Mouse (Mus musculus) liver, embryonic 11.5 days (tissue): ENCODE data around the gene Ttf2. TPM values are rescaled to one million over a fixed set of nuclear protein-coding genes. Genes with fewer than 3 reads are reported as not detected.

Experiments
- ATAC-seq: fragments of 200-750 bp; cut with Nextera tagmentation; replicated peaks from 2 replicates; pipeline ENCODE4 v1.8.0; 2017; ENCODE audit warnings: moderate number of reproducible peaks, mild to moderate bottlenecking, moderate TSS enrichment, moderate library complexity; ENCODE audit not compliant: low FRiP score
- DNase-seq: peaks from one replicate; pipeline ENCODE4 v3.0.0-alpha.2; 2017; ENCODE audit warnings: low spot score
- H3K27ac ChIP-seq: fragments of 300-500 bp; sonication (generic); 2 replicates; pipeline ENCODE4 v1.5.1; 2014; ENCODE audit warnings: mild to moderate bottlenecking, low read depth, low read length, control low read depth
- H3K27me3 ChIP-seq: fragments of 300-500 bp; sonication (generic); replicated peaks from 2 replicates; pipeline ENCODE4 v1.6.1; 2014; ENCODE audit warnings: low read length, mixed read lengths; ENCODE audit not compliant: control insufficient read depth, insufficient read depth
- H3K36me3 ChIP-seq: fragments of 300-500 bp; sonication (generic); 2 replicates; pipeline ENCODE4 v1.6.1; 2014; ENCODE audit warnings: mild to moderate bottlenecking, low read length, moderate library complexity, mixed read lengths; ENCODE audit not compliant: control insufficient read depth, insufficient read depth
- H3K4me1 ChIP-seq: fragments of 300-500 bp; sonication (generic); replicated peaks from 2 replicates; pipeline ENCODE4 v1.6.1; 2014; ENCODE audit warnings: low read length, mixed read lengths; ENCODE audit not compliant: control insufficient read depth, insufficient read depth
- H3K4me2 ChIP-seq: fragments of 300-500 bp; sonication (generic); 2 replicates; pipeline ENCODE4 v1.6.1; 2014; ENCODE audit warnings: mild to moderate bottlenecking, control low read depth, moderate library complexity
- H3K4me3 ChIP-seq: fragments of 300-500 bp; sonication (generic); 2 replicates; pipeline ENCODE4 v1.5.1; 2014; ENCODE audit warnings: low read depth, low read length, control low read depth
- H3K9ac ChIP-seq: fragments of 300-500 bp; sonication (generic); 2 replicates; pipeline ENCODE4 v1.6.1; 2014; ENCODE audit warnings: low read depth, low read length, control low read depth
- H3K9me3 ChIP-seq: fragments of 300-500 bp; sonication (generic); 2 replicates; pipeline ENCODE4 v1.6.1; 2016; ENCODE audit warnings: low read length, inconsistent platforms, mixed read lengths; ENCODE audit not compliant: control insufficient read depth
- WGBS: fragments of 180-500 bp; shearing (Covaris S2); extraction: QIAGEN DNeasy Blood & Tissue Kit; methylation state at CpG from one replicate; pipeline ENCODE4 v1.1.7; 2014; 5-methylcytosine and 5-hydroxymethylcytosine counted together
- polyA plus RNA-seq: library from polyadenylated mRNA; unstranded; fragments of >200 nt; fragmentation: Nextera tagmentation; extraction: Ambion mirVana; gene quantifications from 2 replicates; pipeline ENCODE4 v1.2.1, GENCODE M21; 2014

Gene Ttf2
- polyA plus RNA-seq, 1 experiment from 2014 or later = 22.3 TPM

GRCm38 (mm10) chr3:100931332-100932076 lies 38.0 kb downstream of the Ttf2 start:
- Histone ChIP-seq H3K27me3 (no peaks in the 10 kb centered on the region), H3K4me2 (no peak overlapping the region), H3K9ac (no peak overlapping the region), H3K4me1 (no peaks in the 10 kb centered on the region), H3K4me3 (no peak overlapping the region), H3K36me3 (no peaks in the 10 kb centered on the region; the same call in 1 of the 2 replicates), H3K9me3 (no peaks in the 10 kb centered on the region), H3K27ac (no peak overlapping the region)
- 90% methylated on average over 23 of the region's 23 CpGs for WGBS
- DNase-seq = no peak
- ATAC-seq = no peak

- 83% methylated on average over 16 of the region's 16 CpGs for WGBS
- H3K4me3 ChIP-seq = no peak overlapping the region
- H3K4me1 ChIP-seq = peaks cover 10% of the 10 kb centered on the region
- ATAC-seq (no peak), DNase-seq (no peak)
- H3K27me3 ChIP-seq = no peaks in the 10 kb centered on the region
- H3K27ac ChIP-seq = no peak overlapping the region
- no peak overlapping the region for H3K9ac ChIP-seq
- H3K9me3 ChIP-seq = no peaks in the 10 kb centered on the region
- H3K36me3 ChIP-seq = no peaks in the 10 kb centered on the region; the same call in 1 of the 2 replicates
- no peak overlapping the region for H3K4me2 ChIP-seq
Measured at GRCm38 (mm10) chr3:100925176-100925575, 44.3 kb downstream of the Ttf2 start.

GRCm38 (mm10) chr3:100924065-100924732 lies 45.3 kb downstream of the Ttf2 start:
- DNase-seq (no peak), ATAC-seq (no peak)
- Histone ChIP-seq H3K4me3 (no peak overlapping the region), H3K36me3 (no peaks in the 10 kb centered on the region; the same call in 1 of the 2 replicates), H3K27ac (no peak overlapping the region), H3K9me3 (no peaks in the 10 kb centered on the region), H3K4me2 (no peak overlapping the region), H3K4me1 (peaks cover 10% of the 10 kb centered on the region), H3K27me3 (no peaks in the 10 kb centered on the region), H3K9ac (no peak overlapping the region)
- 77% methylated on average over 6 of the region's 6 CpGs for WGBS

GRCm38 (mm10) chr3:100922506-100923375 lies 46.7 kb downstream of the Ttf2 start:
- 34% methylated on average over 28 of the region's 28 CpGs for WGBS
- Histone ChIP-seq H3K4me2 (peak overlapping the region; percentile 83), H3K36me3 (no peaks in the 10 kb centered on the region), H3K4me1 (peaks cover 10% of the 10 kb centered on the region), H3K27ac (peak overlapping the region; percentile 40; the same call in 1 of the 2 replicates), H3K9me3 (no peaks in the 10 kb centered on the region), H3K27me3 (no peaks in the 10 kb centered on the region), H3K4me3 (peak overlapping the region; percentile 66), H3K9ac (peak overlapping the region; percentile 77)
- DNase-seq = no peak
- ATAC-seq = peak; percentile 52

GRCm38 (mm10) chr3:100921825-100922505 lies 47.5 kb downstream of the Ttf2 start, which contains the start of gene Trim45:
Gene Trim45, plus strand, starts transcription at chr3:100922202.
- H3K4me2 ChIP-seq = peak within 1 kb of the TSS; percentile 83
- ATAC-seq (peak; percentile 97), DNase-seq (peak; percentile 92)
- peak within 1 kb of the TSS; percentile 59; the same call in 1 of the 2 replicates for H3K27ac ChIP-seq
- H3K4me1 ChIP-seq = peaks cover 10% of the 10 kb centered on the region
- peak within 1 kb of the TSS; percentile 66 for H3K4me3 ChIP-seq
- no peaks in the 10 kb centered on the region for H3K27me3 ChIP-seq
- WGBS = 0% methylated on average over 39 of the region's 39 CpGs
- no peaks in the 10 kb centered on the region for H3K36me3 ChIP-seq
- no peaks in the 10 kb centered on the region for H3K9me3 ChIP-seq
- peak within 1 kb of the TSS; percentile 77 for H3K9ac ChIP-seq

GRCm38 (mm10) chr3:100920611-100921140 lies 48.8 kb downstream of the Ttf2 start:
- ATAC-seq (no peak), DNase-seq (no peak)
- WGBS = 75% methylated on average over 9 of the region's 9 CpGs
- H3K36me3 ChIP-seq = no peaks in the 10 kb centered on the region
- peaks cover 10% of the 10 kb centered on the region for H3K4me1 ChIP-seq
- no peak overlapping the region for H3K4me3 ChIP-seq
- no peaks in the 10 kb centered on the region for H3K9me3 ChIP-seq
- H3K27ac ChIP-seq = no peak overlapping the region
- H3K4me2 ChIP-seq = peak overlapping the region; percentile 83
- H3K9ac ChIP-seq = no peak overlapping the region
- H3K27me3 ChIP-seq = no peaks in the 10 kb centered on the region

- H3K4me3 ChIP-seq = no peak overlapping the region
- peak overlapping the region; percentile 31; the same call in 1 of the 2 replicates for H3K4me2 ChIP-seq
- ATAC-seq (no peak), DNase-seq (no peak)
- no peak overlapping the region for H3K9ac ChIP-seq
- H3K27me3 ChIP-seq = no peaks in the 10 kb centered on the region
- WGBS = 17% methylated on average over 7 of the region's 7 CpGs
- 0 out of 2 replicates have a peak, but pooled peaks cover 3% of the 10 kb centered on the region for H3K4me1 ChIP-seq
- H3K9me3 ChIP-seq = no peaks in the 10 kb centered on the region
- no peaks in the 10 kb centered on the region for H3K36me3 ChIP-seq
- H3K27ac ChIP-seq = no peak overlapping the region
Measured at GRCm38 (mm10) chr3:100916844-100917243, 52.6 kb downstream of the Ttf2 start.
